Comparison of ENCODE assay signal across 24 mouse cellular contexts in the genomic region with DNA sequence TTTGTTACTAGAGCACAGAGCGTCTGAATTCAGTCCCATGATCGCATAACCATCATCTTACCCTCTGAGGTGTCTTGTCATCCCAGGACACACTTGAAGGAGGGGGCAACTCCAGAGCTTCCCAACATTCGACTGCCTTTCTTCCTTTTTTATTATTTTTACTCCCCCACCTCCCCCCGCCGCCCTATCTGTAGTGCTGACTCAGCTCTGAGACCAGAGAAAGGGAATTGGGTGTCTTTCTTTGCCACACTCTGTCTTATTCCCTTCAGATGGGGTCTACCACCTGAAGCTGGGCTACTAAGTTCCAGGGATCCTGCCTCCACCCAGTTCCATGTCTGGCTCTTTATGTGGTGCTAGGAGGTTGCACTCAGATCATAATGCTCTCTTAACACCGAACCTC. TPM values are rescaled to one million over a fixed set of nuclear protein-coding genes. Genes with fewer than 3 reads are reported as not detected.
DNase-seq lines count a peak whose midpoint lies in the region; ATAC-seq and TF ChIP-seq lines count a peak whose summit lies in the region.
"Had no signal": no experiment of that assay in that cellular context is flagged by ENCODE, and none has a peak within 500 bp of the region (broad histone marks: within the 10 kb centered on the region; RNA-seq: fewer than 3 reads in every experiment).

No protein-coding gene starts in this region.

- 0 out of 2 replicates have a peak overlapping the region, but pooled peaks have one; percentile 19 for H3K4me2 ChIP-seq in embryonic facial prominence, embryonic 12.5 days (replicated peaks)
- no peak overlapping the region for H3K4me2 ChIP-seq in CH12.LX (ENCODE audit: insufficient read depth, low read depth, poor library complexity, severe bottlenecking)
- no peak overlapping the region for H3K4me2 ChIP-seq in forebrain, embryonic 15.5 days (replicated peaks)
- no peak overlapping the region for H3K4me2 ChIP-seq in liver, embryonic 11.5 days

- H3K27ac ChIP-seq in embryonic facial prominence, embryonic 12.5 days, result no peak overlapping the region
- H3K27ac ChIP-seq in embryonic facial prominence, embryonic 10.5 days (replicated peaks), result no peak overlapping the region
- H3K27ac ChIP-seq in CH12.LX (ENCODE audit: insufficient read depth, low read depth), result no peak overlapping the region
- peak overlapping the region; percentile 95 for H3K27ac ChIP-seq in MEL (ENCODE audit: control insufficient read depth, low read depth, low read length)
- no peak overlapping the region for H3K27ac ChIP-seq in forebrain, embryonic 15.5 days (replicated peaks)
- H3K27ac ChIP-seq in liver, embryonic 11.5 days (ENCODE audit: low read depth, low read length), result no peak overlapping the region
- H3K27ac ChIP-seq: forebrain, embryonic 13.5 days had no signal

- H3K36me3 ChIP-seq in embryonic facial prominence, embryonic 12.5 days, result no peaks in the 10 kb centered on the region
- H3K36me3 ChIP-seq in embryonic facial prominence, embryonic 10.5 days (replicated peaks), result no peaks in the 10 kb centered on the region
- H3K36me3 ChIP-seq in CH12.LX (replicated peaks in 1 of 2; ENCODE audit: control insufficient read depth in 1 of 2, insufficient read depth in 1 of 2, low read length in 1 of 2), result no peaks in the 10 kb centered on the region
- peaks cover 0 to 18% of the 10 kb centered on the region in 2 experiments; a peak in 2 of 4 replicates for H3K36me3 ChIP-seq in MEL (ENCODE audit: control insufficient read depth in 1 of 2, insufficient read depth in 2 of 2, low read length in 2 of 2)
- H3K36me3 ChIP-seq in forebrain, embryonic 15.5 days, result no peaks in the 10 kb centered on the region
- no peaks in the 10 kb centered on the region for H3K36me3 ChIP-seq in liver, embryonic 11.5 days (ENCODE audit: control insufficient read depth, insufficient read depth, low read length)
- H3K36me3 ChIP-seq: G1E had no signal

- 83% methylated on average over 6 of the region's 6 CpGs for WGBS in embryonic facial prominence, embryonic 12.5 days
- WGBS in embryonic facial prominence, embryonic 10.5 days, result 85% methylated on average over 6 of the region's 6 CpGs
- 89% methylated on average over 6 of the region's 6 CpGs for WGBS in forebrain, embryonic 15.5 days
- 69% methylated on average over 6 of the region's 6 CpGs for WGBS in liver, embryonic 11.5 days

- no peak overlapping the region for H3K4me3 ChIP-seq in embryonic facial prominence, embryonic 12.5 days
- no peak overlapping the region for H3K4me3 ChIP-seq in embryonic facial prominence, embryonic 10.5 days
- no peak overlapping the region for H3K4me3 ChIP-seq in CH12.LX (replicated peaks in 1 of 3; ENCODE audit: low read depth in 2 of 3, low read length in 2 of 3, poor library complexity in 1 of 3)
- peak overlapping the region in 1 of 2 experiments; percentile 28; a peak in 1 of 4 replicates for H3K4me3 ChIP-seq in MEL (ENCODE audit: control insufficient read depth in 1 of 2, insufficient read depth in 1 of 2, low read depth in 2 of 2, low read length in 2 of 2)
- H3K4me3 ChIP-seq in forebrain, embryonic 15.5 days, result no peak overlapping the region
- H3K4me3 ChIP-seq in liver, embryonic 11.5 days (ENCODE audit: low read depth, low read length), result no peak overlapping the region
- H3K4me3 ChIP-seq: forebrain, embryonic 13.5 days had no signal

- H3K79me2 ChIP-seq in CH12.LX (replicated peaks; ENCODE audit: control insufficient read depth, extremely low read depth, insufficient read depth, poor library complexity, severe bottlenecking) (no peaks in the 10 kb centered on the region), MEL (ENCODE audit: control insufficient read depth, insufficient read depth, low read length, poor library complexity) (no peaks in the 10 kb centered on the region; the same call in 1 of the 2 replicates)

- TF ChIP-seq CTCF in CH12.LX (conservative IDR thresholded peaks at IDR 0.05 in 1 of 2, IDR thresholded peaks at IDR 0.05 in 1 of 2; ENCODE audit: low read depth in 2 of 2, low read length in 2 of 2), result no peak
- no peak for TF ChIP-seq CTCF in MEL (IDR thresholded peaks at IDR 0.05 in 2 of 3, conservative IDR thresholded peaks at IDR 0.05 in 1 of 3; ENCODE audit: control insufficient read depth in 1 of 3, insufficient read depth in 1 of 3, low read depth in 2 of 3, low read length in 3 of 3, poor library complexity in 1 of 3, severe bottlenecking in 1 of 3)

- H3K27me3 ChIP-seq in embryonic facial prominence, embryonic 12.5 days, result peaks cover 2% of the 10 kb centered on the region; the same call in 1 of the 2 replicates
- no peaks in the 10 kb centered on the region for H3K27me3 ChIP-seq in embryonic facial prominence, embryonic 10.5 days (replicated peaks; ENCODE audit: low read depth, poor library complexity, severe bottlenecking)
- H3K27me3 ChIP-seq in CH12.LX (replicated peaks), result no peaks in the 10 kb centered on the region
- no peaks in the 10 kb centered on the region for H3K27me3 ChIP-seq in MEL (ENCODE audit: control insufficient read depth in 1 of 2, insufficient read depth in 2 of 2, low read length in 2 of 2)
- no peaks in the 10 kb centered on the region for H3K27me3 ChIP-seq in forebrain, embryonic 15.5 days
- no peaks in the 10 kb centered on the region for H3K27me3 ChIP-seq in liver, embryonic 11.5 days (replicated peaks; ENCODE audit: control insufficient read depth, insufficient read depth, low read length)
- H3K27me3 ChIP-seq: forebrain, embryonic 13.5 days; Patski had no signal

- H3K9me3 ChIP-seq in embryonic facial prominence, embryonic 12.5 days, result no peaks in the 10 kb centered on the region
- H3K9me3 ChIP-seq in embryonic facial prominence, embryonic 10.5 days, result no peaks in the 10 kb centered on the region
- no peaks in the 10 kb centered on the region for H3K9me3 ChIP-seq in CH12.LX (replicated peaks; ENCODE audit: low read length)
- H3K9me3 ChIP-seq in MEL (replicated peaks; ENCODE audit: insufficient read depth, low read length), result no peaks in the 10 kb centered on the region
- no peaks in the 10 kb centered on the region for H3K9me3 ChIP-seq in forebrain, embryonic 15.5 days
- no peaks in the 10 kb centered on the region for H3K9me3 ChIP-seq in liver, embryonic 11.5 days (ENCODE audit: control insufficient read depth, low read length)
- H3K9me3 ChIP-seq: forebrain, embryonic 13.5 days had no signal

- dilution Hi-C loops in CH12.LX (cut with MboI; ENCODE audit: extremely low pct_ligation_motif_present, extremely low pct_unique_long_range_greater_than_20kb, low sequenced_read_pairs), result no loop called here

- no peak overlapping the region for H3K9ac ChIP-seq in embryonic facial prominence, embryonic 12.5 days
- H3K9ac ChIP-seq in CH12.LX (ENCODE audit: insufficient read depth, low read depth) (no peak overlapping the region), MEL (ENCODE audit: control insufficient read depth, low read depth, low read length, poor library complexity, severe bottlenecking) (peak overlapping the region; percentile 59)
- no peak overlapping the region for H3K9ac ChIP-seq in forebrain, embryonic 15.5 days (replicated peaks)
- H3K9ac ChIP-seq in liver, embryonic 11.5 days (ENCODE audit: low read depth, low read length), result no peak overlapping the region
- H3K9ac ChIP-seq: forebrain, embryonic 13.5 days had no signal

- TF ChIP-seq POLR2A in CH12.LX (IDR thresholded peaks at IDR 0.05; ENCODE audit: low read depth, low read length), result no peak
- peak in 1 of 2 experiments; percentile 42; a peak in 1 of 4 replicates for TF ChIP-seq POLR2A in MEL (IDR thresholded peaks at IDR 0.05; ENCODE audit: control insufficient read depth in 1 of 2, insufficient read depth in 1 of 2, low read depth in 1 of 2, low read length in 2 of 2, poor library complexity in 1 of 2)

- DNase-seq in embryonic facial prominence, embryonic 10.5 days (ENCODE audit: low spot score), result no peak
- DNase-seq in CH12.LX (ENCODE audit: extremely low read depth), result no peak
- no peak for DNase-seq in MEL (ENCODE audit: low read depth, low spot score)
- peak; percentile 45 for DNase-seq in R1 (ENCODE audit: low read depth, low spot score)
- DNase-seq in liver, embryonic 11.5 days (ENCODE audit: low spot score), result no peak
- no peak for DNase-seq in right cerebral cortex, postnatal 25 days

- no peak for TF ChIP-seq RAD21 in CH12.LX (IDR thresholded peaks at IDR 0.05; ENCODE audit: low read depth, low read length)
- no peak for TF ChIP-seq RAD21 in MEL (IDR thresholded peaks at IDR 0.05; ENCODE audit: low read depth, low read length)

- in situ Hi-C loops in CH12.LX (cut with MboI; ENCODE audit: low pct_ligation_motif_present, low pct_unique_long_range_greater_than_20kb, low sequenced_read_pairs), result loop anchor here (5.0 kb wide), 1 partner anchor 88 kb away; no protein-coding TSS in a partner anchor

- no peaks in the 10 kb centered on the region for H3K4me1 ChIP-seq in embryonic facial prominence, embryonic 12.5 days
- H3K4me1 ChIP-seq in embryonic facial prominence, embryonic 10.5 days, result 0 out of 2 replicates have a peak, but pooled peaks cover 6% of the 10 kb centered on the region
- H3K4me1 ChIP-seq in CH12.LX (ENCODE audit: control insufficient read depth in 1 of 2, insufficient read depth in 2 of 2) (peaks cover 7 to 38% of the 10 kb centered on the region in 2 experiments; a peak in 3 of 4 replicates), MEL (ENCODE audit: control insufficient read depth in 1 of 2, insufficient read depth in 2 of 2, low read length in 2 of 2) (peaks cover 0 to 31% of the 10 kb centered on the region in 2 experiments; a peak in 2 of 4 replicates)
- 0 out of 2 replicates have a peak, but pooled peaks cover 3% of the 10 kb centered on the region for H3K4me1 ChIP-seq in forebrain, embryonic 15.5 days
- H3K4me1 ChIP-seq in liver, embryonic 11.5 days (replicated peaks; ENCODE audit: control insufficient read depth, insufficient read depth, low read length), result no peaks in the 10 kb centered on the region
- H3K4me1 ChIP-seq: forebrain, embryonic 13.5 days had no signal

- ATAC-seq in embryonic facial prominence, embryonic 12.5 days (ENCODE audit: insufficient number of reproducible peaks, insufficient read depth, low FRiP score, low TSS enrichment), result no peak
- ATAC-seq in forebrain, embryonic 15.5 days (replicated peaks), result no peak
- no peak; the same call in 1 of the 2 replicates for ATAC-seq in liver, embryonic 11.5 days (replicated peaks; ENCODE audit: low FRiP score)
- ATAC-seq: activated CD4-positive, CD25-positive, alpha-beta regulatory T cell, adult 4 months; CD4-positive, CD25-positive, alpha-beta regulatory T cell, adult 4 months had no signal

- no peak for TF ChIP-seq EP300 in CH12.LX (IDR thresholded peaks at IDR 0.05; ENCODE audit: low read length)
- TF ChIP-seq EP300 in MEL (IDR thresholded peaks at IDR 0.05; ENCODE audit: low read depth in 1 of 2, low read length in 2 of 2), result no peak; a peak in 1 of 4 replicates

RNA-seq across cellular contexts. Expression of gene Fcrl5, which starts 25.0 kb away (rescaled TPM):
- not detected in 2 replicates for polyA plus RNA-seq in embryonic facial prominence, embryonic 12.5 days (2016; fragmentation: Nextera tagmentation; extraction: Ambion mirVana)
- not detected in 2 replicates for polyA plus RNA-seq in embryonic facial prominence, embryonic 10.5 days (2016; fragmentation: Nextera tagmentation; extraction: Ambion mirVana)
- total RNA-seq in CH12.LX (2012; rRNA removed), result 3.8 and 5.5 TPM in 2 replicates
- total RNA-seq in CH12.LX (2014; rRNA removed), result 18.5 and 19.2 TPM in 2 replicates
- polyA plus RNA-seq in CH12.LX (2012; ENCODE audit: insufficient read length, low read depth), result 16.9 and 20.7 TPM in 2 replicates
- not detected in 2 replicates for total RNA-seq in MEL (2012; rRNA removed)
- under 1 TPM in 1 of 2 experiments, not detected in 1; 0.03 TPM for polyA plus RNA-seq in MEL (2012; ENCODE audit: insufficient read depth in 1 of 2, insufficient read length in 2 of 2, low read depth in 1 of 2, low replicate concordance in 2 of 2, missing spikeins in 1 of 2)
- not detected in 2 replicates for polyA plus RNA-seq in forebrain, embryonic 15.5 days (2015; fragmentation: Nextera tagmentation; extraction: Ambion mirVana)
- not detected in 2 replicates for polyA plus RNA-seq in liver, embryonic 11.5 days (2014; fragmentation: Nextera tagmentation; extraction: Ambion mirVana)
- total RNA-seq: adrenal gland, adult 18-20 months; adrenal gland, adult 8-10 months; adrenal gland, postnatal 14 days; adrenal gland, postnatal 36 days had no signal
- polyA plus RNA-seq: activated CD4-positive, CD25-positive, alpha-beta regulatory T cell, adult 4 months; CD4-positive, CD25-positive, alpha-beta regulatory T cell, adult 4 months; cerebellum, adult 2 months; cortical plate, adult 2 months; embryonic facial prominence, embryonic 11.5 days; embryonic facial prominence, embryonic 14.5 days; forebrain, embryonic 11.5 days; forebrain, embryonic 13.5 days; forebrain, embryonic 16.5 days; frontal cortex, adult 2 months; G1E; Patski had no signal

RNA-seq across cellular contexts. Expression of gene Fcrl1, which starts 34.4 kb away (rescaled TPM):
- polyA plus RNA-seq in embryonic facial prominence, embryonic 12.5 days (2016; fragmentation: Nextera tagmentation; extraction: Ambion mirVana), result 0.14 and 0.15 TPM in 2 replicates
- polyA plus RNA-seq in embryonic facial prominence, embryonic 10.5 days (2016; fragmentation: Nextera tagmentation; extraction: Ambion mirVana), result not detected in 2 replicates
- total RNA-seq in CH12.LX (2012; rRNA removed) (17.6 and 20.6 TPM in 2 replicates), CH12.LX (2014; rRNA removed) (45.2 and 47.1 TPM in 2 replicates), MEL (2012; rRNA removed) (not detected in 2 replicates)
- polyA plus RNA-seq in CH12.LX (2012; ENCODE audit: insufficient read length, low read depth) (50.1 and 54.9 TPM in 2 replicates), MEL (2012; ENCODE audit: insufficient read depth in 1 of 2, insufficient read length in 2 of 2, low read depth in 1 of 2, low replicate concordance in 2 of 2, missing spikeins in 1 of 2) (under 1 TPM in 1 of 2 experiments, not detected in 1; 0.07 TPM)
- not detected in 2 replicates for polyA plus RNA-seq in forebrain, embryonic 15.5 days (2015; fragmentation: Nextera tagmentation; extraction: Ambion mirVana)
- 1.9 and 2.1 TPM in 2 replicates for polyA plus RNA-seq in liver, embryonic 11.5 days (2014; fragmentation: Nextera tagmentation; extraction: Ambion mirVana)
- polyA plus RNA-seq: embryonic facial prominence, embryonic 11.5 days; forebrain, embryonic 11.5 days; forebrain, embryonic 13.5 days; forebrain, embryonic 16.5 days; G1E had no signal

RNA-seq across cellular contexts. Expression of gene Cd5l, which starts 52.9 kb away (rescaled TPM):
- 0.15 TPM in 1 of 2 replicates, not detected in the other for polyA plus RNA-seq in embryonic facial prominence, embryonic 12.5 days (2016; fragmentation: Nextera tagmentation; extraction: Ambion mirVana)
- polyA plus RNA-seq in embryonic facial prominence, embryonic 10.5 days (2016; fragmentation: Nextera tagmentation; extraction: Ambion mirVana), result not detected in 2 replicates
- total RNA-seq in CH12.LX (2012; rRNA removed) (0.13 and 0.17 TPM in 2 replicates), CH12.LX (2014; rRNA removed) (0.11 and 0.15 TPM in 2 replicates), MEL (2012; rRNA removed) (not detected in 2 replicates)
- polyA plus RNA-seq in CH12.LX (2012; ENCODE audit: insufficient read length, low read depth) (0.11 TPM in 1 of 2 replicates, not detected in the other), MEL (2012; ENCODE audit: insufficient read depth in 1 of 2, insufficient read length in 2 of 2, low read depth in 1 of 2, low replicate concordance in 2 of 2, missing spikeins in 1 of 2) (not detected)
- polyA plus RNA-seq in forebrain, embryonic 15.5 days (2015; fragmentation: Nextera tagmentation; extraction: Ambion mirVana), result 0.10 TPM in 1 of 2 replicates, not detected in the other
- polyA plus RNA-seq in liver, embryonic 11.5 days (2014; fragmentation: Nextera tagmentation; extraction: Ambion mirVana), result 3.2 and 3.8 TPM in 2 replicates
- polyA plus RNA-seq: cortical plate, adult 2 months; embryonic facial prominence, embryonic 11.5 days; forebrain, embryonic 11.5 days; forebrain, embryonic 13.5 days; forebrain, embryonic 16.5 days; frontal cortex, adult 2 months; G1E; Patski had no signal

Comparison
In these comparisons a context has a peak if more than half of its experiments do, and no peak if none do; other contexts are left out.
1. RNA of gene Fcrl5, which starts 25.0 kb away (polyA plus RNA-seq): 16.9 to 20.7 TPM in CH12.LX; 0.03 TPM in MEL, not detected in embryonic facial prominence, embryonic 12.5 days, not detected in embryonic facial prominence, embryonic 10.5 days, not detected in forebrain, embryonic 15.5 days and not detected in liver, embryonic 11.5 days; every median in the first group is over 10 times any median in the second.
2. RNA of gene Fcrl1, which starts 34.4 kb away (polyA plus RNA-seq): 50.1 to 54.9 TPM in CH12.LX; 1.9 to 2.1 TPM in liver, embryonic 11.5 days, 0.14 to 0.15 TPM in embryonic facial prominence, embryonic 12.5 days, not detected in forebrain, embryonic 15.5 days, 0.07 TPM in MEL and not detected in embryonic facial prominence, embryonic 10.5 days; every median in the first group is over 10 times any median in the second.